Mouse (Mus musculus): ENCODE measurements around the gene Ptprg.
"Not testable (repeated sequence)": the region's sequence is repeated elsewhere in the genome, so short reads cannot be mapped to it uniquely, and the experiment has no call there.

Gene Ptprg

DNA sequence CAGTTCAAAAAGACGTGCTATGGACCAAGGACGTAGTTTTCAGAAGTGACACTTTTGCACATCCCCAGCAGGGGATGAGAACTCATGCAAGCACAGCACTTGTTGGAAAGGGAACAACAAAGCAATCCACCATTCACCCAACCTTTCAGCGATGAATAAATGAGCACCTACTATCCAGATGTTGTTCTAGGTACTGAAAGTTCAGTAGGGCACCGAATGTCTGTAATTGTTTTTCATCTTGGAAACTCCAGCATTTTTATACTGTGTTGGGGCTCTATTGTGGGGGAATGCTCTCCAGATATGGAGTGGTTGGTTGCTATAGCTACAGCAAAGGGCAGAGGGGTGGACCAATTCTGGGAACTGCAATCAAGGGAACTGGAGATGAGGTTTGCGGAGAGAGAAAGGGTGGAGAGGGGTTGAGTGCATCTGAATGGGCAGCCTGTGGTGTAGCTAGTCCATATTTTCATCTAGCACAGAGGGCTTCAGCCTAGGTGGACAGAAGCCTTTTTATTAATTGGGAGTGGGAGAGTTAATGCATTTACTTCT, 352.9 kb downstream of the Ptprg start:
- no peak for DNase-seq

DNA sequence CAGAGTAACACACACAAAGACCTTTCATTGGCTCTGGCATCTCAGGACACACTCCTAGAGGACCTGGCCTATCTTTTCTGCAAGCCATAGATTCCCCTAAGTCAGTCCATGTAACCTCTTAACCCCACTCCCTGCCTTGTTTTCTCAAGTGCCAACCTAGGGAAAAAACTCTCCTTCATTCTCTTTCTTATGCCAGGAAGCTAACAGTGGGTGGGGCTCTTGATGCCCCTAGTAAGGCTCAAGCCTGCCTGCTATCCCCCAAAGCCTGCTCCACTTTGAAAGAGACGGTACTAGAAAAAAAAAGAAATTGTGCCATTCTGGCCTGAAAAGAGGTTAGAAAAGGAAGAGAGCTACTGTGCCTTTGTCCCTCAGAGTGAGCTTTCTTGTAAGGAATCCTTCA, 358.9 kb downstream of the Ptprg start:
- DNase-seq, result no peak

DNA sequence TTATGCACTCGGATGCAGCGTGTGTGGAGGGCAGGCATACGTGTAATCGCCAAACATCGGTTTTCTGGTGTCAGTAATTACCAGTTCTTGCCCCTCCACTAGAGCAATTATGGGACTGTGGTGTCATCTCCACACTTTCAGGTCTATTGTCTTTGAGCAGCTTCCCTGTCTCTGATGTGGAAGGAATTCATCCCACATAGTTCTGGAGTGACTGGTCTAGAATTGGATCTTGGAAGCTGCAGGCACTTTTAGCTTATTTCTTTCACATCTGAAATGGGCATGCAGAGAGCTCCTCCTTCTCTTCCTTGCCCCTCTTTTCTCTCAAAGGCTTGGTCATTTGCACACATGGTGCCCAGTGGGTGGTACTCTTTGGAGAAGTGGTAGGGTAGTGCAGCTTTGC, 363.9 kb downstream of the Ptprg start:
- DNase-seq, result no peak

DNA sequence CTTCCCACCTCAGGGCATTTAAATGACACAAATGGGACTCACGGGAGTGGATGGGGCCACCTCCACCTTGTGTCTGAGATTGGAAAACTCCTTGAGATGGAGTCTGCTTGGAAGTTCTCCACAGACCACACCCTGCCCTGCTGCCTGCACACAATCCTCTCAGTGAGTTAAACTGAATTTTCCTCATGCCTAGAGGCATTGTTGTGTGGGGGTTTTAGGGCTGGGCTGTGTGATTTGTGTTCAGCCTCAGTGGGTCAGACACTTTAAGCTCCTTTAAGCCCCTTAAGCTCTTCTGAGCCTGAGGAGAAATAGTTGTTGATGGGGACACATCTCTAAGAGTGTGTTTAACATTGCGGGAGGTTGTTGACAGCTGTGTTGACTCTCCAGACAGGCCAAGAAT, 375.2 kb downstream of the Ptprg start:
- peak; percentile 5 for DNase-seq

DNA sequence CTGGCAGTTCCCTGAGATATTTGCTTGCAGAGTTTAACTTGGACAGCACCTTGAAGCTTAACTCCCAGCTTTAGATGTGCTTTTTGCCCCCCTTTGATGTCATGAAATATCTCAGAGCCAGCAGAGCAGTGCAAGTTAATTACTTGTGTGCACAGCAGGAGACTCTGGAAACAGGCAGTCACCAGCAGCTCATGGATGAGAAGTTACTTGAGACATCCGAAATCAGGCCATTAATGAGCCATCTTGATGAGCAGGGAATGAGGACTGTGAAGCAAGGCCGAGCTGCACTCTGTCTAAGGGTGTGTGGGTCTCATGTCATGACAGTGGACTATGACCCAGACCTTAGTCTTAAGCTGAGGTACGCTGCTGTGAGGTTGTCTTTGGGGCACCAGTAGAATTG, 379.2 kb downstream of the Ptprg start:
- DNase-seq, result no peak

DNA sequence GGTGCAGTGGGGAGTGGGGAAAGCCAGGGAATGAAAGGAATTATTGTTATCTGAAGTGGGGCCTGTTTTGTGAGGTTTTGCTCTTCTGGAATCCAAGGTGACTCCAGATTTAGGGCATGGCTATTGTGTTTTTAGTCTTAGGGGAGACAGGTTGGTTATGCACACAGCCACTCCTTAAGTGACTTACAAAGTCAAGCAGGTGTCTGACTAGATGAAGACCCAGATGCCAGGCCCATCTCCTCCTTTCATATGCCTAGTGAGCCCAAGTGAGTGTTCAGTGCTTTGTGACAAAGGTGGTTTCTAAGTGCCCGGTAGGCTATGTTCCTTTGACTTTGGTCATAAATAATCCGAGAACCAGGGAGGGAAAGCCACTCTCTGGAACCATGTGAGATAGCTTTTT, 381.2 kb downstream of the Ptprg start:
- DNase-seq, result no peak

DNA sequence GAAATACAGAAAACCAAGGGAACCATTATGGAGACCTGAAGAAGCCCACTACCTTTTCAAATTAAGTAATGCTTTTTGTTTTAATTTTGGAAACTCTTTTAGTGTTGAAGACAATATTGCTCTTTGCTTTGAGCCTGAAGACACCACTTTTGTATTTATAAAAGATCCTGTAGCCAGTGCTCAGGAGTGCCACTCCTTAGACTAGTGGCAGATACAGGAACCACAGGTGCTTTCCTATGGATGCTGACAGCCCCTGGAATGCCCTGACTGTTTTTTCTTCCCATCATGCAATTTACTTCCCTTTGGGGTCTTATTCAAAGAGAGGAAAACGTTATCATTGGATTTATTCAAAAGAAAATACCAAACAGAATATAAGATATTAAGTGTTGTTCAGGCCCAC, 381.9 kb downstream of the Ptprg start:
- DNase-seq, result no peak

DNA sequence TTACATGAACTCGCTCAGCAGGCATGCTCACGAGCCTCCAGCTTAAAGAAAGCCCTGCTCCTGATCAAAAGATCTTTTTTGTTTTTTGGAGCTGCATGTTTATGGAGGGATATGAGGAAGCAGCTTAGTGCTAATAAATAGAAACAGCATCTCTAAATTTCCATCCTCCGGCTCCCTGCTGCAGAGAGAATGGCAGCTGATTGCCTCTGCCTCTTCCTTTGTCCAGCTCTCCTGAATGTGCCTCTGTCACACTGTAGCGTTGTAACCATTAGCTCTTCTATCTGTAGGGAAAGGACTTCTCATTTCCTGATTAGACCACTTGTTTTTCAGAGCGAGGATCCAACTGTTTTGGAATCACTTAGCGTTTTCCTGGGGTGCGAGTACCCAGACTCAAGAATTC, 382.4 kb downstream of the Ptprg start:
- DNase-seq, result no peak

DNA sequence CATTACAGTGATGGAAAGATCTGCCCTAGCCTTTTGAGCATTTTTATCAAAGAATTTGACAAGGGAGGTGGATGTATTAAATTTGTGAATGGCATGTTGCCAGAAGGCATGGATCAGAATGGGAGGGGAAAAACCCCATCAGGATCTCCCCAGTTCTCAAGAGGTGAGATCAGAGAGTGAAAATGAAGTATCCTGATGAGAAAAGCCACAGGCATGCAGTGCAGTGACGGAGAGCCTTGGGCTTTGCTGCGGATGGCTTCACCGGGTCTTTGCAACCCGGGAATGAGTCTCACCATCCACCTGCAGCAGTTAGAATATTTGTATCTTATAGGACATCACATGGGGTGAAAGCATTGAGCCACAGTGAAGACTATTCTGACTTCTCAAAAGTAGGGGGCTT, 385.6 kb downstream of the Ptprg start:
- no peak for DNase-seq

DNA sequence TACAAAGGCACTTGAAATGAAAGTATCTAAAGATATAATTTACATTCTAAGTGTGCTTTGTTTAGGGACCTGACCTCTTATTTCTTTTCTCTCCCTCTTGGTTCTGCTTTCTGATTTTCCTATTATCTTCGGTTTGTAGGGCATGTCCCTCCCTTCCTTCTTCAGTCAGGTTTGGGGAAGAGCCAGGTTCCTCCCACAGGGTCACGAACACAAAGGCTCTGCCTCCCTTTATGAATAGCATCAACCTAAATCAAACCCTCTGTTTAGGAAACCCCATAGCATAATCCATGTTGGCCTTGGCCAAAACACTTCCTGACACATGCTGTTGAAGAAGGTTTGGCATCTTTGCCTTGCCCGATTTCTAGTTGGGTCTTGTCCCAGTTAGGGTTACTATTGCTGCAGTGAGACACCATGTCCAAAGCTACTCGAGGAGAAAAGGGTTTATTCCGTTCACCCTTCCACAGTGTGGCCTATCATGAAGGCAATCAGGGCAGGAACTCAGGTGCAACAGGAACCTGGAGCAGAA, 388.7 kb downstream of the Ptprg start:
- peak; percentile 4 for DNase-seq

DNA sequence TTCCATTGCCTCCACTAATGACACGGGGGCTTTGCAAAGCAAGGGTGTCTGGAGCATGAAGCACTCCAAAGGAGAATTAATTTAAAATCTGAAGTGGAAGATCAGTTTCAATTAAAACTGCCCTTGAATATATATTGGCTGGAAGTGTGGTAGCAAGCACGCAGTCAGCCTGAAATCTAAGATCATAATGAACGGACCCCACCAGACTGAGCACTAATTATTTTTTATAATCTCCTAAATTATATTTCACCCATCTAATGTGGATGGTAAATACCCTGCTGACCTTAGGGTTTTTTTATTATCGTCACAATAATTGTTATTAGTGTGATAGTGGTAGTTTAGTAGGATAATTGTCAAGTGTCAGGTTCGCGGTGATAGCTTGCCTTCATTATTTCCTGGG, 397.0 kb downstream of the Ptprg start:
- no peak for DNase-seq

DNA sequence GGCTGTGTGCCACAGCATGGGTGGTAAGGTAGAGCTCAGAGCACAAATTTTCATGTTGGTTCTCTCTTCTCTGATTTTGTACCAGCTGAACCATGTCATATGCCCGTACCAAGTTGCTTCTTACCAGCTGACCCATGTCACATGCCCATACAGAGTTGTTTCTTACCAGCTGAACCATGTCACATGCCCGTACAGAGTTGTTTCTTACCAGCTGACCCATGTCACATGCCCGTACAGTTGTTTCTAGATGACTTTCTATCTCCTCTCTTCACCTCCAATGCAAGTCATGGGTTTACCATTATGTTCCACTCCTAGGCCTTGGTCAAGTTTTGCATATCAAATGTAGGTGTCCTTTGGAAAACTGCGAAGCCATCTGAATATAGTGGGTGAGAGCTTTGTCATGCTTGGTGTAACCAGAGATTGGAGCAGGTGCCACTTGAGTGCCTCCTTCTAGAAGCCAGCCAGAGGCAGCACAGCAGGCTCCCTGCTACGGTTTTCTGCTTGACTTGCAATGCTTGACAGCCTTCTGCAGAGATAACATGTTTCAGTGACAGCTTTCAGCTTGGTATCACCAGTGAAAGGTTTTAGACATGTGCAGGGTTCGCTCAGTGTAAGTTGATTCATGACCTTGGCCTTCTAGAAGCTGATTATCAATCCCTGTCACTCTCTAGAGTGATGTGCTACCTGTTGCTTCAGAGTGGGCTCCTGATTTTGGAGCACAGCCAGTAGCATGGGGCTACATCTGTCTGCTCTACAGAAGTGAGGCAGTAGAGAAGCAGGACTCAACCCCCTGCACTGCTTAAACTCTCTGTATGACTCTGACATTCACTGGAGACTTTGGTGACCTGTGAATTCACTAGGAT, 401.9 kb downstream of the Ptprg start:
- DNase-seq, result no peak

DNA sequence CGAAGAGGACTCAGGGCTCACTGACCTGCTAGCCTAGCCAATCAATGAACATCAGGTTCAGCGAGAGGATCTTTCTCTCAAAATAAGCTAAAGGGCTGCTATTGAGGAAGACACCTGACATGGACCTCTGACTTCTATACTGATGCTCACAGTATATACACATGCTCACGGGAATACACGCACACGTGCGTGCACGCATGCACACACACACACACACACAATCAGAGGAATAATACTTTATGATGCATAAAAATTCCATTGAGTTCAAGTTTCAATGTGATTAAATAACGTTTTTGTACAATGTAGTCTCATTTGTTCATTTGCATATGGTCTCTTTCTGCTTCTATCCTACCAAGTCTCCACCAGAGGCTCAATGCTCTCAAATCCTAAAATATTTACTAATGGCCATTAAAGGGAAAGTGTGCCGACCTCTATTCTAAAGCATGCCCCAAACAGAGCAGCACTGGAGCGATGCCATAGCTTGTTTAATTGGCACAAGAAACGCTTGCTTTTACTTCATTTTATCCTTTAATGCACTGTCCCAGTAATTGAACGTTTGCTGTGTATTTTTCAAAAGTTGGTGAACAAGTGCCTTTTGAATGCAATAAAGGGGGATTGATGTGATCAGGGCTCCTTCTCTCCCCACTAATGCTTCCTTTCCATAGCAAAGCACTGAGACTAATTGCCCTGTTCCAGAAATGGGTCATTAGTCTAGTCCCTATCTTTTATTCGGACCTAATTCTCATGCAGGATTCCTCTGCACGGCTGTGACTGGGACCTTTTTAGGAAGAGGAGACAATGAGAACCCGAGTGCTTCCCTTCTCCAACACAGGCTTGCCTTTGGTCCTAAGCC, 407.2 kb downstream of the Ptprg start:
- DNase-seq, result no peak

DNA sequence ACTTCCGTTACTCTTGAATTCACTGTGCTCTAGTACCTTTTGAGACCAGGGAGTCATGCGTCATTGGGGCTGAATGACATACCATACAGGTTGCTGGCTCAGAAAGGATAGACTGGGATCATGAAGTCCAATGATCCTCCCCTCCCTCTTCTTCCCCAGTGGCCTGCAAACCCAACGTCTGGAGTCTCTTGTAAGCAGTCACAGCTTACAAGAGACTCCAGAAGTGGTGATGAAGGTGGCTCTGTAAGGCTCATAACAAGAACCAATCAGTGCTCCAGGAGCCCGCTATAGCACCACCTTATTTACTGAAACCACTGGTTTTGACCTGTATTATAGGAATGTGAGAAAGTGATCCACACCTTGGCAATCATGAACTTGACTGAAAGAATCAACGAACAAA, 408.8 kb downstream of the Ptprg start:
- no peak for DNase-seq

DNA sequence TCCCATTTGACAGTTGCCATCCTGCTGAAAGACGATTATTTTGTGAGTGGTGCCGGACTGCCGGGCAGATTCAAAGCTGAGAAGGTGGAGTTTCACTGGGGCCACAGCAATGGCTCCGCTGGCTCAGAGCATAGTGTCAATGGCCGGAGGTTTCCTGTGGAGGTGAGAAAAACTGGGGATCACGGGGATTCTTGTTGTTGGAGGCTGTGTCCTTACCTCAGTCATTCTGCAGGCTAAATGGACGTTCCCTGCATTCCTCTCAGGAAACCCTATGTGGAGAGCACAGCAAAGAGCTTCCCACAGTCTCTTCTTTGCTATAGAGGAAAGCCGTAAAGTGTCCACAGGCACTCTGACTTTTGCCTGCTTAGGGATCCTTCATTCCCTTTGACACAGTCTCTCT, 409.2 kb downstream of the Ptprg start:
- DNase-seq, result no peak

DNA sequence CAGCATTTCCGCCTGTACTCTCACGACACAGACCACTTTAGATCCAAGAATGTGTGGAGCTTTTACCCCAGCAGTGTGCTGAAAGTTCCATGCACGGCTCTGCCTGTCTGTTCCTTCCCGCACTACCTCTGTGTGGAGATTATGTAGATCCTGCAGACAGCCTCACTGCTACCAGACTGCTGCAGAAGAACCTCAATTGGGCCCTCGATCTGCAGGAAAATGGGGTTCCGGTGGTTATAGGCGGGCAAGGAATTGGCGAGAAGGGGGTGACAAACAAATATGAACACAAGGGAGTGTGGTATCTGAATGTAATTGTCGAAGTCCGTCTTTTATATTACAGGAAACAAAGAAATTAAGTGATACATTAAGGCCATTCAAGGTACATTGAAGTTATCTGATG, 410.5 kb downstream of the Ptprg start:
- no peak for DNase-seq

DNA sequence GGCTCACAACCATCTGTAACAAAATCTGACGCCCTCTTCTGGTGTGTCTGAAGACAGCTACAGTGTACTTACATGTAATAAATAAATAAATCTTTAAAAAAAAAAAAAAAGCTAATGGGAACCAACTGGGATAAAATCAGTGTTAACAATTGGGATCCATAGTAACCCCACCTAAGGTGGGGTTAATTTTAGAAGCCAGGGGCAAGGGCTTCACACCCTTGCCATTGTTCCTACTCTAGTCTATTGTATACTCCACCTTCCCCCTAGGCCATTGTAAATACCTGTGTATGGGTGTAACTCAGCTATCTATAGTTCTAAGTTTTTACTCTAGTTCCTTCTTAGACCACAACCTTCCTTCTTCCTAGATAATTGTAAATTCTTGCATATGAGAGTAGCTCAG, 411.0 kb downstream of the Ptprg start:
- DNase-seq, result not testable (repeated sequence)

DNA sequence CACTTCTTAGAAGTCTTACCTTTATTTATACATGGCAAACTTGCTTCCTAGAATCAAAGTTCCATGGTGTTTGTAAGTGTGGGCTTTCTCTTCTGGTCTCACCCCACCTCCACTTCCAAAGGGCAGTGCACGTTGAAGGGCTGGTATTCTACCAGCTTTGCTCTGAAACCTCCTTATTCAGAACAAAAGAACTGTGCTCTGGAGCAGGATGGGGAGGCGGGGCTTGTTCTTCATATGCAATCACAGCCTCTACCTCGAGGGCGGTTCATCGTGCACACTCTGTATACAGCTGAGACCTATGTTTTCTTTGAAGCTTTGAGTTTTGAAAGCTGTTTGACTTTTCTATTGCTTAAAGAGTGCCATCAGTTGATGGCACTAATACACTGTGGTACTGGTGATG, 412.5 kb downstream of the Ptprg start:
- peak; percentile 8 for DNase-seq

DNA sequence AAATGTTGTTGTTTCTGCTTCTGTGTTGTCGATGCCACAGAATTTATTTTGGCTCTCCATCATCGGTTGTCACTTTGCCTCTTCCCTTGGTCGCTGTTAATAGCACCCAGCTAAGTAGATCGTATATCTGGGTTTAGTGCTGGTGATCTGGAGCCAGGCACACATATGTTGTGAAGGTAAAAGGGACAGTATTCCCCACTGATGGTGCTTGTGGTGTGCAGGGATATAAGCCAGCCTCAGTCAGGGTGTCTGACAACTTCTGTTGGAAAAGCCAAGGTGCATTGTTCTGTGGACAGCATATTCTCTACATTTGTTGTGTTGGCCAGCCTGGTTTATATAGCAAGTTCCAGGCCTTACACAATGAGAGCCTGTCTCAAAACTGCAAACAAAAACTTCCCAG, 428.4 kb downstream of the Ptprg start:
- DNase-seq, result no peak

DNA sequence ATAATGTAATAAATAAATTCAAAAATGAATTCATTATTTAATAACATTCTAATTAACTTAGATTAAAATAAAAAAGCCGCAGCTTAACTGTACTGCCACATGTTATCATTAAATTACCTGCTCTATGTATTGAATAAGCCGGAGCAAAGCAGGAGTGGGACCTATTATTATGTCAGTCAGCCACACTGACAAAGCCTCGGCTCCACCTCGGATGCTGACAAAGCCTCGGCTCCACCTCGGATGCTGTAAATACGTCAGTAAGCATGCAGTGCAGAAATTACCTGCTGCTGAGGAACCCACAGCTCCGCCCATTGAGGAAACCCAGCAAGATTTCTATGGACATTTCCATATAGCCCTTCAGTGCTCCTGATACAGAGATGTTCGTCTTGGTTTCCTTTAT, 429.7 kb downstream of the Ptprg start:
- DNase-seq, result no peak

DNA sequence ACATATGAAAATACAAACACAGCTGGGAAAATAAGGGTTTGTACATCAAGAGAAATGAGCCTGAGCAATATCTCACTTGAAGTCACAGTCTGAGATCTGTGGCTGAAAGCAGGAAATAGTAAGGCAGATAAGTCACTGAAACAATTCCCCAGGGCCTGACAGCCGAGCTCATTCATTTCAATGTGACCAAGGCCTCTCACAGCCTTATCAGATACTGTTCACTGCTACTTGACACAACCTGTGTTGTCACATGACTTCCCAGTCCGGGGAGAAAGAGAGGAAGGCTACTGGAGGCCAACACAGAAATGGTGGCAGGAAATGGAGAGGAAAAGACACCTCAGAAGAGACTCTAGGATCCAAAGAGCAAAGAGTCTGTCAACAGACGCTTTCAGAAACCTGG, 430.8 kb downstream of the Ptprg start:
- DNase-seq, result no peak

DNA sequence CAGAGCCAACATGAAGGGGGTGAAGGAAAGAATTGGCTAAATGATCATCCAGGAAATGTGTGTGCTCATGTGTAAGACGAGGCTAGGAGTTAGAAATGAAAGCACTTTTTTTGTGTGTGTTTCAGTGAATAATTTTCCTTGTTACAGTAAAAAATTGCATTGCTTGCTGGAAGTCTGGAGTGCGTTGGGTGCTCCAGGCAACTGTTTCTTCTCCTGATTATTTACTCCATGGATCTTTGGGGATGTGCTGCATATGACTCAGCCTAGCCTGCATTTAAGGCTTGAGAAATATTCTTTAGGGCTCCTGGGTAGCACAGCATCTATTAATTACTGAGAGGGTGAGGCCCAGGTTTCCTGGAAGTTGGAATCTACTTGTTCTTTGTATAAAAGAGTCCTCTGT, 435.6 kb downstream of the Ptprg start:
- DNase-seq, result no peak

DNA sequence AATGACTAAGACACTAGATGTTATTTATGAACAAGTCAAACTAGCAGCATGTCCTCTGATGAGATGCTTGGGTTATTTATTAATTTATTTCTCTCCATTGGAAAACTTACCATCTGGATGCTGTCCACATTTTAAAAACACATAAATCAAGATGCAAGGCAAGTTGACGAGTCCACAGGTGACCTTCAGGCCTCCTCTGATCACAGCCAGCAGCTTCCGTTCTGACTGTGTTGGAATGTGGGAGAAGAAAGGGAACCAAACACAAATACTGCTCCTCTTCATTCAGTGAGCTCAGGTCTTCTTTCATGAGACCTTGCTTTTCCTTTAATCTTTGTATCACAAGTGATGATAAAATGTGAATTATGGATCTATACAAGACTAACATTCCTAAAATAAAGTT, 437.8 kb downstream of the Ptprg start:
- no peak for DNase-seq

DNA sequence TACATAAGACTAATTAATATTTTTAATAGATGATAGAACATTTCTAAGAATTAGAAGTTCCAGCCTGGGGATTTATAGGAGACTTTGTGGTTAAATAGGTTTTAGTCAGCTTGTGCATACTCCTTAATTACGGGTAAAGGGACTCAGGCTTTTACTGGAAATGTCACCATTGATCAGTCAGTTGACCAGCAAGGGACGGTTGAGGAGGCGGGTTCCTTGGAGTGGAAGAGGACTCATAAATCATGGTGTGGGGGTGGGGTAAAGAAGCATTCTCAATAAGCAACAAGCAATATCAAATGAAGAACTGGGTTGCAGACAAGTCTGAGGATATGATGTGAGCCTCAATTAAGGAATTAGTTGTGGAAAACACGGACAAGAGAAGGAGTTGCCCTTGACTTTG, 438.8 kb downstream of the Ptprg start:
- DNase-seq, result no peak
